Mouse (Mus musculus) thymus, adult 2 months (tissue): ENCODE measurements around the gene Inafm2.

ENCODE experiments used
- CTCF ChIP-seq: fragments of 200-500 bp; IDR thresholded peaks from 2 replicates; pipeline ENCODE4 v1.5.1; 2012; ENCODE audit warnings: mild to moderate bottlenecking, control low read depth, low read length, moderate library complexity, borderline replicate concordance; ENCODE audit not compliant: control insufficient read depth, poor library complexity, insufficient read depth; ENCODE audit errors: extremely low read depth
- POLR2A ChIP-seq: fragments of 200-500 bp; IDR thresholded peaks from 2 replicates; pipeline ENCODE4 v1.6.1; 2012; ENCODE audit warnings: mild to moderate bottlenecking, low read length, control low read depth, moderate library complexity; ENCODE audit not compliant: control insufficient read depth, poor library complexity, insufficient read depth; ENCODE audit errors: extremely low read depth

DNA sequence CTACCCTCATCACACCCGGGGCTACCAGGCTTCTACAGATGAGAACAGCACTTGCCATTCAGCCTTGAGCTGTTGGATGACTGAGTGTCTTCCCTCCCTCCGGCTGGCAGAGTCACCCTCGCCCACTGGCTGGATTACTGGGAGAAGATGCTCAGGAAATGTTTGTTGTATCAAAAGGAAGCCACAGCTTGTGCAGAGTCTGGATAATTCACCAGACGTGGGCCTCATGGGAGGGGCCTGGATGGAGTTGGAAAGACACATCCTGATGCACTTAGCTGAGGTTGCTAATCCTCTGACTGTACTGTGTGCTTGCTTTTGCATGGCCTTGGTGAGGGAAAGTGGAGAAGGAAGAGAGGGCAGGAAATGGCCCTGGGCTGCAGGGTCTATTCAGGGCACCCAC lies 10.5 kb downstream of the Inafm2 start:
- TF ChIP-seq CTCF (no peak), POLR2A (no peak)
